Mouse (Mus musculus): ENCODE measurements around the gene Gucy2c. TPM values are rescaled to one million over a fixed set of nuclear protein-coding genes. Genes with fewer than 3 reads are reported as not detected.
A peak's percentile ranks its signal among the peaks of the same experiment; 100 is the strongest.

Gucy2c gene
- polyA plus RNA-seq, 1 experiment from 2014 or later: 0.14 TPM

DNA sequence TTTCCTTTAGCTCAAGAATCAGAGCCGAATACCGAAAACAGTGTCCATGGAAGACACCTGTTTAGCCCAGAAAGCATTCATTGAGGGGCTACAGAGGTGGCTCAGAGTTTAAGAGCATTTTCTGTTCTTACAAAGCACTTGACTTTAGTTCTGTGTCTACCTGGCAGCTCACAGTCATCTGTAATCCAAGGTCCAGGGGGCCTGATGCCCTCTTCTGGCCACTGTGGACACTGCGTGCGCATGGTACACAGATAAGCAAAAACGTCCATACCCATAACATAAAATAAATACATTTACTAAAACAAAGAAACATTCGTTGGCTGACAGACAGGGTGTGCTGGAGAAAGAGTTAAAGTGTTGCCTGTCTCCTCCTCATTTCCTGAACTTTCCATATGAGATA is 59.6 kb downstream of the Gucy2c start:
- no peak for ATAC-seq (replicated peaks; ENCODE audit: insufficient number of reproducible peaks, low FRiP score, low TSS enrichment, low read depth)
- peak; percentile 67 for DNase-seq (ENCODE audit: low spot score)
- Histone ChIP-seq H3K4me1 (ENCODE audit: control insufficient read depth, insufficient read depth, low read length) (no peaks in the 10 kb centered on the region), H3K27ac (replicated peaks; ENCODE audit: low read depth, low read length) (no peak overlapping the region), H3K27me3 (ENCODE audit: control insufficient read depth, insufficient read depth, low read length) (no peaks in the 10 kb centered on the region), H3K4me3 (ENCODE audit: low read depth, low read length) (no peak overlapping the region), H3K9ac (replicated peaks; ENCODE audit: low read length) (no peak overlapping the region), H3K36me3 (replicated peaks; ENCODE audit: control insufficient read depth, insufficient read depth, low read depth, low read length) (no peaks in the 10 kb centered on the region), H3K9me3 (replicated peaks; ENCODE audit: control insufficient read depth, low read length) (no peaks in the 10 kb centered on the region), H3K4me2 (ENCODE audit: low read depth, low read length) (no peak overlapping the region)
- WGBS: 58% methylated on average over 6 of the region's 6 CpGs

DNA sequence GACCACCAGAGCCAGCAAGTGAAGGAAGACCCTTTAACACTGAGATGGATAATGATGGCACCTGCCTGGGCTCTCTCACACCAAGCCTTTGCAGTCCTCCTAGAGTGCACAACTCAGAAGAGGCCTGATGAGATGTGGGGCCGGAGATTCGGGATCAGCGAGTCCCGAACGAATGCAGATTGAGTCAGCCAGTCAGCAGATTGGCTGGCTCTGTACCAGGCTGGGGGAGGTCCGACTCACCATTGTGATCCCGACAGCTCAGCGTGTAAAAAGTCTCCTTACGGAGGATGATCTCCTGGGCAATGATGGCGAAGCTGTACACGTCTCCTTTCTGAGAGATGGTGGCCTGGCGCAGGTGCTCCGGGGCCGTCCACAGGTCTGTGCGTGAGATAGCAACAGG is 61.1 kb downstream of the Gucy2c start:
- 87% methylated on average over 15 of the region's 15 CpGs for WGBS
- no peaks in the 10 kb centered on the region for H3K4me1 ChIP-seq (ENCODE audit: control insufficient read depth, insufficient read depth, low read length)
- no peaks in the 10 kb centered on the region for H3K27me3 ChIP-seq (ENCODE audit: control insufficient read depth, insufficient read depth, low read length)
- no peak overlapping the region for H3K4me3 ChIP-seq (ENCODE audit: low read depth, low read length)
- H3K27ac ChIP-seq (replicated peaks; ENCODE audit: low read depth, low read length): no peak overlapping the region
- H3K36me3 ChIP-seq (replicated peaks; ENCODE audit: control insufficient read depth, insufficient read depth, low read depth, low read length): no peaks in the 10 kb centered on the region
- H3K9ac ChIP-seq (replicated peaks; ENCODE audit: low read length): no peak overlapping the region
- no peak overlapping the region for H3K4me2 ChIP-seq (ENCODE audit: low read depth, low read length)
- H3K9me3 ChIP-seq (replicated peaks; ENCODE audit: control insufficient read depth, low read length): no peaks in the 10 kb centered on the region
- no peak for DNase-seq (ENCODE audit: low spot score)
- no peak for ATAC-seq (replicated peaks; ENCODE audit: insufficient number of reproducible peaks, low FRiP score, low TSS enrichment, low read depth)

DNA sequence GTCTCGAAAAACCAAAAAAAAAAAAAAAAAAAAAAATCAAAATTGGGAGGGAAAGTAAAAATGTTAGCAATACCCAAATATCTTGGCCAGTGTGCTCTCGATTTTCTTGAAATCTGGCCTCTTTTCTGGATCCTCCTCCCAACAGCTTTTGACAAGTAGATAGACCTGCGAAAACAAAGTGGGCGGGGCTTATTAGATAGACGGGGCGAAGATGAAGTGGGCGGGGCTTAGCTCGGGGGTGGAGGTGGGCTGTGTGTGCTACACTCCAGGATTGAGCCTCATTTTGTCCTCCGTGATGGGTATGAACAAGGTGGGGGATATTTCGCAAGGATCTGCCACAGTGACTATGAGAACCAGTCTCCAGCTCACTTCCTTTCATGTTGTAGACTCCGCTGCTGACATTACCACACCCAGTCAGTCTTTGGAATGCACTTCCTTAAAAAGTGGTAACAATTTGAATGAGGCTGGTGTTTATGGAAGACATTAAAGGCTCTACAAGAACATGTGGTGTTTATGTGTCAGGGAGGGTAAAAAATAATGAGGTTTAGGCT is 65.6 kb downstream of the Gucy2c start:
- no peak overlapping the region for H3K4me3 ChIP-seq (ENCODE audit: low read depth, low read length)
- H3K36me3 ChIP-seq (replicated peaks; ENCODE audit: control insufficient read depth, insufficient read depth, low read depth, low read length): no peaks in the 10 kb centered on the region
- H3K27me3 ChIP-seq (ENCODE audit: control insufficient read depth, insufficient read depth, low read length): no peaks in the 10 kb centered on the region
- no peaks in the 10 kb centered on the region for H3K4me1 ChIP-seq (ENCODE audit: control insufficient read depth, insufficient read depth, low read length)
- H3K27ac ChIP-seq (replicated peaks; ENCODE audit: low read depth, low read length): no peak overlapping the region
- DNase-seq (ENCODE audit: low spot score) (no peak), ATAC-seq (replicated peaks; ENCODE audit: insufficient number of reproducible peaks, low FRiP score, low TSS enrichment, low read depth) (no peak)
- H3K9me3 ChIP-seq (replicated peaks; ENCODE audit: control insufficient read depth, low read length): no peaks in the 10 kb centered on the region
- no peak overlapping the region for H3K9ac ChIP-seq (replicated peaks; ENCODE audit: low read length)
- WGBS: 81% methylated on average over 10 of the region's 11 CpGs
- no peak overlapping the region for H3K4me2 ChIP-seq (ENCODE audit: low read depth, low read length)

DNA sequence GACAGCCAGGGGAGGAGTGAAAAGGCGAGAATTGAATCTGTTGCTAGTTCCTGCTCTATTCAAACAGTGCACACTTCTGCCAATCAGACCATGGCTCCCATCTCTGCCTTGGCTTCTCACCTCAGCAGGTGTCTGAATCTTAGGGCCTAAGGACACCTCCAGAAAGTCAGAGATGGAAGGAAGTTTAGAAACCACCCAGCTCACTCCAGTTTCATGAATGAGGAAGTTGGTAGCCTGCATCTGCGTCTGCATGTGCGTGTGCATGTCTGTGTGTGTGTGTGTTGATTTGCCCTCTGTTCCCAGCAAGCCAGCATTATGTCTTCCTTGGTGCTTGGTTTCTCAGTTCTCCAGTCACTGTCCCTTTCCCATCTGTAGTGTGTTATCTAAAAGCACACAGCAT is 67.5 kb downstream of the Gucy2c start:
- WGBS: 86% methylated on average over 3 of the region's 3 CpGs
- Histone ChIP-seq H3K36me3 (replicated peaks; ENCODE audit: control insufficient read depth, insufficient read depth, low read depth, low read length) (no peaks in the 10 kb centered on the region), H3K9me3 (replicated peaks; ENCODE audit: control insufficient read depth, low read length) (no peaks in the 10 kb centered on the region), H3K27ac (replicated peaks; ENCODE audit: low read depth, low read length) (no peak overlapping the region), H3K4me1 (ENCODE audit: control insufficient read depth, insufficient read depth, low read length) (no peaks in the 10 kb centered on the region), H3K4me2 (ENCODE audit: low read depth, low read length) (no peak overlapping the region), H3K27me3 (ENCODE audit: control insufficient read depth, insufficient read depth, low read length) (no peaks in the 10 kb centered on the region), H3K4me3 (ENCODE audit: low read depth, low read length) (no peak overlapping the region), H3K9ac (replicated peaks; ENCODE audit: low read length) (no peak overlapping the region)
- DNase-seq (ENCODE audit: low spot score) (no peak), ATAC-seq (replicated peaks; ENCODE audit: insufficient number of reproducible peaks, low FRiP score, low TSS enrichment, low read depth) (no peak)

DNA sequence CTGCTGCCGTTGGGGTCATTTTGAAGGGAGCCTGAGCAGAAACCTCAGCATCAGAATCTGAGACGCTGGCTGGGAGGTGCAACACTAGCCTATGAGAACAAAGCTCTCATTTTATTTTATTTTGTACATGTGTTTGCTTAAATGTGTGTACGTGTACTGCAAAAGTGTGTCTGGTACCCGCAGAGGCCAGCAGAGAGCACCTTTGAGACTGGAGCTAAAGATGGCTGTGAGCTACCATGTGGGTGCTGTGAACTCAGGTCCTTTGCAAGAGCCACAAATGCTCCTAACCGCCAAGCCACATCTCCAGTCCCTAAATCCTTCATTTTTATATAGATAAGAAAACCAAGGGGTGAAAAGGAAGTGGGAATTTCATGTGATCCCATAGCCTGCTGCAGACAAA is 71.2 kb downstream of the Gucy2c start:
- no peak overlapping the region for H3K4me3 ChIP-seq (ENCODE audit: low read depth, low read length)
- no peaks in the 10 kb centered on the region for H3K36me3 ChIP-seq (replicated peaks; ENCODE audit: control insufficient read depth, insufficient read depth, low read depth, low read length)
- DNase-seq (ENCODE audit: low spot score): no peak
- H3K9me3 ChIP-seq (replicated peaks; ENCODE audit: control insufficient read depth, low read length): no peaks in the 10 kb centered on the region
- no peaks in the 10 kb centered on the region for H3K27me3 ChIP-seq (ENCODE audit: control insufficient read depth, insufficient read depth, low read length)
- no peak for ATAC-seq (replicated peaks; ENCODE audit: insufficient number of reproducible peaks, low FRiP score, low TSS enrichment, low read depth)
- no peak overlapping the region for H3K4me2 ChIP-seq (ENCODE audit: low read depth, low read length)
- no peak overlapping the region for H3K27ac ChIP-seq (replicated peaks; ENCODE audit: low read depth, low read length)
- 83% methylated on average over 5 of the region's 5 CpGs for WGBS
- H3K4me1 ChIP-seq (ENCODE audit: control insufficient read depth, insufficient read depth, low read length): no peaks in the 10 kb centered on the region
- H3K9ac ChIP-seq (replicated peaks; ENCODE audit: low read length): no peak overlapping the region

DNA sequence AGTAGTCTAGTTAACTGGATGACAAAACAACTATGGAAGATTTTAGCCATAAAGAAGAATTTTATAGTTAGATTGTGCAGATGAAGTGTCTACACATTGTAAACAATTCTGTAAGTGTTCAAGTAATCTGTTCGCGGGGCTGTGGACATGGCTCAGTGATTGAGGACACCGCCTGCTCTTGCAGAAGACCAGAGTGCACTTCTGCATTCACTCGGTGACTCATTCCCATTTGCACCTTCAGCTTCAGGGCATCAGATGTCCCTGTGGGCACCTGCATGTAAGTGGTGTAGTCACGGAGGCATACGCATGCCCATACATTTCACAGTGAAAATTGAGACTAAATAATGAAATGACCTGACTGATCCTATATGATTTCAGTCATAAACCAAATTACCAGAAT is 73.0 kb downstream of the Gucy2c start:
- H3K4me1 ChIP-seq (ENCODE audit: control insufficient read depth, insufficient read depth, low read length): no peaks in the 10 kb centered on the region
- H3K9ac ChIP-seq (replicated peaks; ENCODE audit: low read length): no peak overlapping the region
- no peak for DNase-seq (ENCODE audit: low spot score)
- WGBS: 93% methylated on average over 6 of the region's 6 CpGs
- no peak overlapping the region for H3K4me3 ChIP-seq (ENCODE audit: low read depth, low read length)
- no peak for ATAC-seq (replicated peaks; ENCODE audit: insufficient number of reproducible peaks, low FRiP score, low TSS enrichment, low read depth)
- no peak overlapping the region for H3K27ac ChIP-seq (replicated peaks; ENCODE audit: low read depth, low read length)
- no peak overlapping the region for H3K4me2 ChIP-seq (ENCODE audit: low read depth, low read length)
- H3K9me3 ChIP-seq (replicated peaks; ENCODE audit: control insufficient read depth, low read length): no peaks in the 10 kb centered on the region
- no peaks in the 10 kb centered on the region for H3K27me3 ChIP-seq (ENCODE audit: control insufficient read depth, insufficient read depth, low read length)
- H3K36me3 ChIP-seq (replicated peaks; ENCODE audit: control insufficient read depth, insufficient read depth, low read depth, low read length): no peaks in the 10 kb centered on the region

DNA sequence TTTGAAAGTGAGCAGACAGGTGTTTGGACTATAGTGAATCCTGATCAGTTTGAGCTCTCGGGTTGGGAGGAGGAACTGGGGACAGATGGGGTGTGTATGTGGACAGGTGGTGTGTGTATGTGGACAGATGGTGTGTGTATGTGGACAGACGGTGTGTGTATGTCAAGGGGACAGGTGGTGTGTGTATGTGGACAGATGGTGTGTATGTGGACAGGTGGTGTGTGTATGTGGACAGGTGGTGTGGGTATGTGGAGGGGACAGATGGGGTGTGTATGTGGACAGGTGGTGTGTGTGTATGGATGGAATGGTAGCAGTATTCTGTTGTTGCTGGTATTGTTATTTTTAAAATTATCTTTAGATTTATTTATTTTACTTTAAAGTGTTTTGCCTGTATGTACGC is 79.7 kb downstream of the Gucy2c start:
- no peaks in the 10 kb centered on the region for H3K4me1 ChIP-seq (ENCODE audit: control insufficient read depth, insufficient read depth, low read length)
- no peak for DNase-seq (ENCODE audit: low spot score)
- H3K4me3 ChIP-seq (ENCODE audit: low read depth, low read length): no peak overlapping the region
- no peaks in the 10 kb centered on the region for H3K9me3 ChIP-seq (replicated peaks; ENCODE audit: control insufficient read depth, low read length)
- H3K27me3 ChIP-seq (ENCODE audit: control insufficient read depth, insufficient read depth, low read length): no peaks in the 10 kb centered on the region
- H3K9ac ChIP-seq (replicated peaks; ENCODE audit: low read length): no peak overlapping the region
- H3K4me2 ChIP-seq (ENCODE audit: low read depth, low read length): no peak overlapping the region
- no peaks in the 10 kb centered on the region for H3K36me3 ChIP-seq (replicated peaks; ENCODE audit: control insufficient read depth, insufficient read depth, low read depth, low read length)
- 84% methylated on average over 3 of the region's 3 CpGs for WGBS
- no peak overlapping the region for H3K27ac ChIP-seq (replicated peaks; ENCODE audit: low read depth, low read length)
- 0 out of 2 replicates have a peak, but pooled peaks have one; percentile 62 for ATAC-seq (replicated peaks; ENCODE audit: insufficient number of reproducible peaks, low FRiP score, low TSS enrichment, low read depth)

DNA sequence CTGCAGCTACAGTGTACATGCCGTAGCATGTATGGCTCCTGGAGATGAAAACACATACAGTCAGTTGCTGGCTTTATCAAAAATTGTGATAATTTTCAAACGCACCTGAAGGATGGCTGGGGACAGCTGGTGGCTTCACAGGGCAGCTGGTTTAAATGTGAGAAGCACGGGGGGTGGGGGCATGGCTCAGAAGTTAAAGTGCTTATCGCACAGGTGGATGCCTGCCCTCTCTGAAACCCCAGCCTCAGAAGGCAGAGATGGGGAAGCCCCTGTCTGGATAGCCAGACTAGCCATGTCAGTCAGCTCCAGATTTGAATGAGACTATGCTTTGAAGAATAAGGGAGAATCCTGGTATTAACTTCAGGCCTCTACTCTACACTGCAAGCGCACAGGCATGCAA is 80.4 kb downstream of the Gucy2c start:
- ATAC-seq (replicated peaks; ENCODE audit: insufficient number of reproducible peaks, low FRiP score, low TSS enrichment, low read depth): no peak

More for the DNA sequence above, 80.4 kb downstream of the Gucy2c start:
- H3K4me1 ChIP-seq (ENCODE audit: control insufficient read depth, insufficient read depth, low read length): no peaks in the 10 kb centered on the region
- WGBS: 83% methylated on average over 5 of the region's 5 CpGs
- DNase-seq (ENCODE audit: low spot score): no peak
- no peaks in the 10 kb centered on the region for H3K9me3 ChIP-seq (replicated peaks; ENCODE audit: control insufficient read depth, low read length)
- H3K27me3 ChIP-seq (ENCODE audit: control insufficient read depth, insufficient read depth, low read length): no peaks in the 10 kb centered on the region
- no peak overlapping the region for H3K27ac ChIP-seq (replicated peaks; ENCODE audit: low read depth, low read length)
- H3K9ac ChIP-seq (replicated peaks; ENCODE audit: low read length): no peak overlapping the region
- no peak overlapping the region for H3K4me2 ChIP-seq (ENCODE audit: low read depth, low read length)
- no peak overlapping the region for H3K4me3 ChIP-seq (ENCODE audit: low read depth, low read length)
- no peaks in the 10 kb centered on the region for H3K36me3 ChIP-seq (replicated peaks; ENCODE audit: control insufficient read depth, insufficient read depth, low read depth, low read length)

Measured in embryonic facial prominence, embryonic 11.5 days (tissue).